Mouse (Mus musculus) G1E (cell line): ENCODE measurements around the gene Scgb1b10.
"Not testable (repeated sequence)": the region's sequence is repeated elsewhere in the genome, so short reads cannot be mapped to it uniquely, and the experiment has no call there.

ENCODE experiments used
- CTCF ChIP-seq: IDR thresholded peaks from 2 replicates; pipeline ENCODE4 v1.5.1; 2012; ENCODE audit warnings: low read depth, low read length, inconsistent platforms, mixed read lengths
- TAL1 ChIP-seq: conservative IDR thresholded peaks from 2 replicates; pipeline ENCODE4 v1.6.1; 2012; ENCODE audit warnings: low read depth, low read length, inconsistent platforms, mixed read lengths

- TF ChIP-seq CTCF, TAL1: not testable (repeated sequence)
These were observed at the start of gene Scgb1b10 for GRCm38 (mm10) chr7:32100553-32100952.
